Mouse (Mus musculus) hindbrain, embryonic 16.5 days (tissue): Measurements from ENCODE around the gene Pik3r2. TPM values are rescaled to one million over a fixed set of nuclear protein-coding genes. Genes with fewer than 3 reads are reported as not detected.
A peak's percentile ranks its signal among the peaks of the same experiment; 100 is the strongest.

ENCODE experiments used
- ATAC-seq: fragments of 200-750 bp; cut with Nextera tagmentation; 2 replicates; pipeline ENCODE4 v1.8.0; 2017; ENCODE audit warnings: moderate TSS enrichment, moderate library complexity
- H3K27ac ChIP-seq: fragments of 300-500 bp; sonication (generic); 2 replicates; pipeline ENCODE4 v1.5.1; 2014; ENCODE audit warnings: low read depth, mild to moderate bottlenecking, control low read depth, low read length, moderate library complexity
- H3K27me3 ChIP-seq: fragments of 300-500 bp; sonication (generic); replicated peaks from 2 replicates; pipeline ENCODE4 v1.6.1; 2014; ENCODE audit warnings: low read length; ENCODE audit not compliant: control insufficient read depth, insufficient read depth
- H3K36me3 ChIP-seq: fragments of 300-500 bp; sonication (generic); 2 replicates; pipeline ENCODE4 v1.6.1; 2014; ENCODE audit warnings: mild to moderate bottlenecking, low read length, moderate library complexity, mixed read lengths; ENCODE audit not compliant: control insufficient read depth, insufficient read depth
- H3K4me1 ChIP-seq: fragments of 300-500 bp; sonication (generic); 2 replicates; pipeline ENCODE4 v1.6.1; 2014; ENCODE audit warnings: low read depth, low read length; ENCODE audit not compliant: control insufficient read depth, insufficient read depth
- H3K4me2 ChIP-seq: fragments of 300-500 bp; sonication (generic); 2 replicates; pipeline ENCODE4 v1.6.1; 2014; ENCODE audit warnings: mild to moderate bottlenecking, low read length, control low read depth, moderate library complexity
- H3K4me3 ChIP-seq: fragments of 300-500 bp; sonication (generic); 2 replicates; pipeline ENCODE4 v1.5.1; 2014; ENCODE audit warnings: mild to moderate bottlenecking, low read length, control low read depth, moderate library complexity
- H3K9ac ChIP-seq: fragments of 300-500 bp; sonication (generic); 2 replicates; pipeline ENCODE4 v1.6.1; 2014; ENCODE audit warnings: low read depth, mild to moderate bottlenecking, control low read depth, low read length, moderate library complexity
- H3K9me3 ChIP-seq: fragments of 300-500 bp; sonication (generic); 2 replicates; pipeline ENCODE4 v1.6.1; 2014; ENCODE audit warnings: mild to moderate bottlenecking, low read length, moderate library complexity; ENCODE audit not compliant: control insufficient read depth
- whole genome bisulfite sequencing: fragments of 180-500 bp; shearing (Covaris S2); extraction: QIAGEN DNeasy Blood & Tissue Kit; methylation state at CpG from one replicate; pipeline ENCODE4 v1.1.7; 2014; 5-methylcytosine and 5-hydroxymethylcytosine counted together
- polyA plus RNA-seq: library from polyadenylated mRNA; unstranded; fragments of >200 nt; fragmentation: Nextera tagmentation; extraction: Ambion mirVana; gene quantifications from 2 replicates; pipeline ENCODE4 v1.2.1, GENCODE M21; 2015

Pik3r2 gene
- polyA plus RNA-seq, 1 experiment from 2014 or later, result 115 TPM

GRCm38 (mm10) chr8:70795370-70795769 is 18.9 kb upstream of the Pik3r2 start:
- no peak for ATAC-seq
- H3K4me1 ChIP-seq, result peaks cover 35% of the 10 kb centered on the region
- no peak overlapping the region for H3K9ac ChIP-seq
- H3K27me3 ChIP-seq, result peaks cover 10% of the 10 kb centered on the region
- H3K4me3 ChIP-seq, result no peak overlapping the region
- no peaks in the 10 kb centered on the region for H3K9me3 ChIP-seq
- 95% methylated on average over 2 of the region's 2 CpGs for WGBS
- H3K4me2 ChIP-seq, result no peak overlapping the region
- H3K36me3 ChIP-seq, result no peaks in the 10 kb centered on the region
- H3K27ac ChIP-seq, result no peak overlapping the region

GRCm38 (mm10) chr8:70794215-70794614 is 17.7 kb upstream of the Pik3r2 start:
- Histone ChIP-seq H3K36me3 (no peaks in the 10 kb centered on the region), H3K27me3 (peaks cover 3% of the 10 kb centered on the region), H3K9me3 (no peaks in the 10 kb centered on the region), H3K4me3 (no peak overlapping the region), H3K4me1 (peaks cover 35% of the 10 kb centered on the region), H3K27ac (no peak overlapping the region), H3K9ac (no peak overlapping the region), H3K4me2 (no peak overlapping the region)
- no peak for ATAC-seq
- 88% methylated on average over 2 of the region's 2 CpGs for WGBS

- WGBS, result 1% methylated on average over 20 of the region's 20 CpGs
- Histone ChIP-seq H3K4me1 (peaks cover 26% of the 10 kb centered on the region), H3K4me3 (peak overlapping the region; percentile 67), H3K27ac (peak overlapping the region; percentile 81), H3K36me3 (peaks cover 5% of the 10 kb centered on the region; the same call in 1 of the 2 replicates), H3K9ac (peak overlapping the region; percentile 91), H3K9me3 (no peaks in the 10 kb centered on the region), H3K4me2 (peak overlapping the region; percentile 69), H3K27me3 (no peaks in the 10 kb centered on the region)
- ATAC-seq, result peak; percentile 61; the same call in 1 of the 2 replicates
Measured at GRCm38 (mm10) chr8:70792700-70793099, 16.2 kb upstream of the Pik3r2 start.

- 6% methylated on average over 55 of the region's 58 CpGs for WGBS
- Histone ChIP-seq H3K4me3 (peak overlapping the region; percentile 67), H3K27me3 (no peaks in the 10 kb centered on the region), H3K4me2 (peak overlapping the region; percentile 69), H3K27ac (peak overlapping the region; percentile 81), H3K36me3 (peaks cover 9% of the 10 kb centered on the region; the same call in 1 of the 2 replicates), H3K9ac (peak overlapping the region; percentile 91), H3K9me3 (no peaks in the 10 kb centered on the region), H3K4me1 (peaks cover 26% of the 10 kb centered on the region)
- peak; percentile 84 for ATAC-seq
Measured at GRCm38 (mm10) chr8:70791975-70792691, 15.6 kb upstream of the Pik3r2 start.

- WGBS, result 80% methylated on average over 7 of the region's 7 CpGs
Measured at GRCm38 (mm10) chr8:70791294-70791701, 14.8 kb upstream of the Pik3r2 start.

GRCm38 (mm10) chr8:70790846-70791245 is 14.3 kb upstream of the Pik3r2 start:
- Histone ChIP-seq H3K4me2 (peak overlapping the region; percentile 69), H3K4me1 (peaks cover 20% of the 10 kb centered on the region), H3K36me3 (peaks cover 20% of the 10 kb centered on the region), H3K9me3 (no peaks in the 10 kb centered on the region), H3K9ac (peak overlapping the region; percentile 47), H3K27me3 (no peaks in the 10 kb centered on the region), H3K27ac (no peak overlapping the region), H3K4me3 (no peak overlapping the region)
- no peak for ATAC-seq
- WGBS, result 60% methylated on average over 8 of the region's 8 CpGs

More at GRCm38 (mm10) chr8:70791294-70791701, 14.8 kb upstream of the Pik3r2 start:
- H3K4me3 ChIP-seq, result peak overlapping the region; percentile 67; the same call in 1 of the 2 replicates
- ATAC-seq, result no peak
- peaks cover 23% of the 10 kb centered on the region for H3K4me1 ChIP-seq
- no peaks in the 10 kb centered on the region for H3K9me3 ChIP-seq
- no peaks in the 10 kb centered on the region for H3K27me3 ChIP-seq
- no peak overlapping the region for H3K27ac ChIP-seq
- H3K9ac ChIP-seq, result peak overlapping the region; percentile 48
- peak overlapping the region; percentile 69 for H3K4me2 ChIP-seq
- H3K36me3 ChIP-seq, result peaks cover 17% of the 10 kb centered on the region

- H3K9ac ChIP-seq, result no peak overlapping the region
- no peaks in the 10 kb centered on the region for H3K27me3 ChIP-seq
- peaks cover 20% of the 10 kb centered on the region for H3K4me1 ChIP-seq
- no peak for ATAC-seq
- H3K4me3 ChIP-seq, result no peak overlapping the region
- WGBS, result 81% methylated on average over 10 of the region's 10 CpGs
- no peak overlapping the region for H3K4me2 ChIP-seq
- H3K36me3 ChIP-seq, result peaks cover 26% of the 10 kb centered on the region
- 0 out of 2 replicates have a peak overlapping the region, but pooled peaks have one; percentile 11 for H3K27ac ChIP-seq
- no peaks in the 10 kb centered on the region for H3K9me3 ChIP-seq
Measured at GRCm38 (mm10) chr8:70789046-70789445, 12.5 kb upstream of the Pik3r2 start.

- ATAC-seq, result no peak
Measured at GRCm38 (mm10) chr8:70787941-70788667, 11.6 kb upstream of the Pik3r2 start.

GRCm38 (mm10) chr8:70787051-70787445 is 10.5 kb upstream of the Pik3r2 start:
- Histone ChIP-seq H3K27me3 (no peaks in the 10 kb centered on the region), H3K36me3 (peaks cover 38% of the 10 kb centered on the region), H3K27ac (no peak overlapping the region), H3K4me2 (no peak overlapping the region), H3K4me1 (peaks cover 12% of the 10 kb centered on the region), H3K9me3 (no peaks in the 10 kb centered on the region), H3K4me3 (no peak overlapping the region), H3K9ac (no peak overlapping the region)
- ATAC-seq, result no peak
- 93% methylated on average over 3 of the region's 3 CpGs for WGBS

More at GRCm38 (mm10) chr8:70787941-70788667, 11.6 kb upstream of the Pik3r2 start:
- Histone ChIP-seq H3K4me1 (peaks cover 18% of the 10 kb centered on the region), H3K9me3 (no peaks in the 10 kb centered on the region), H3K4me2 (peak overlapping the region; percentile 16; the same call in 1 of the 2 replicates), H3K9ac (0 out of 2 replicates have a peak overlapping the region, but pooled peaks have one; percentile 28), H3K36me3 (peaks cover 34% of the 10 kb centered on the region), H3K27ac (no peak overlapping the region), H3K4me3 (peak overlapping the region; percentile 14; the same call in 1 of the 2 replicates), H3K27me3 (no peaks in the 10 kb centered on the region)
- WGBS, result 24% methylated on average over 28 of the region's 30 CpGs
